Mouse (Mus musculus): ENCODE data around the gene Rnase12. TPM values are rescaled to one million over a fixed set of nuclear protein-coding genes. Genes with fewer than 3 reads are reported as not detected.
A peak's percentile ranks its signal among the peaks of the same experiment; 100 is the strongest.
"Not testable (repeated sequence)": the region's sequence is repeated elsewhere in the genome, so short reads cannot be mapped to it uniquely, and the experiment has no call there.

Gene Rnase12
- total and polyA plus RNA-seq, 3 experiments, result not detected

GRCm38 (mm10) chr14:51017256-51017655 lies 40.2 kb downstream of the Rnase12 start:
- peak; percentile 28 for DNase-seq

GRCm38 (mm10) chr14:51015780-51016179 lies 41.7 kb downstream of the Rnase12 start:
- no peak for DNase-seq

- not testable (repeated sequence) for DNase-seq
Measured at GRCm38 (mm10) chr14:51014724-51015123, 42.7 kb downstream of the Rnase12 start.

- DNase-seq, result peak; percentile 60
Measured at GRCm38 (mm10) chr14:51009572-51009971, 47.9 kb downstream of the Rnase12 start.

- DNase-seq, result no peak
Measured at GRCm38 (mm10) chr14:51008781-51009180, 48.7 kb downstream of the Rnase12 start.

GRCm38 (mm10) chr14:51007914-51008713 lies 49.3 kb downstream of the Rnase12 start:
- peak; percentile 86 for DNase-seq

GRCm38 (mm10) chr14:51007152-51007801 lies 50.2 kb downstream of the Rnase12 start, which contains the start of gene Rnase10:
Gene Rnase10, plus strand, starts transcription at chr14:51007751.
- DNase-seq, result no peak

Other genes with a start within 250 kb of the Rnase12 start
- not detected for gene Ccnb1ip1, start 249.9 kb downstream of the Rnase12 start, total RNA-seq (2021)
- gene Ccnb1ip1, start 249.9 kb downstream of the Rnase12 start, polyA plus RNA-seq (2012; rRNA removed), result not detected in 2 replicates
- 10 to 100 TPM; 22.3 to 26.0 TPM for gene Parp2, start 249.8 kb downstream of the Rnase12 start, total RNA-seq (2021)
- gene Parp2, start 249.8 kb downstream of the Rnase12 start, polyA plus RNA-seq (2012; rRNA removed), result 3.5 and 4.0 TPM in 2 replicates
- 10 to 100 TPM; 15.5 to 17.5 TPM for gene Tep1, start 187.1 kb downstream of the Rnase12 start, total RNA-seq (2021)
- 16.0 and 18.9 TPM in 2 replicates for gene Tep1, start 187.1 kb downstream of the Rnase12 start, polyA plus RNA-seq (2012; rRNA removed)
- 1 to 10 TPM in 1 of 2 experiments, under 1 TPM in 1; 0.46 to 1.0 TPM for gene Klhl33, start 160.2 kb downstream of the Rnase12 start, total RNA-seq (2021)
- 0.45 and 1.0 TPM in 2 replicates for gene Klhl33, start 160.2 kb downstream of the Rnase12 start, polyA plus RNA-seq (2012; rRNA removed)
- 10 to 100 TPM; 37.7 to 45.0 TPM for gene Osgep, start 132.8 kb downstream of the Rnase12 start, total RNA-seq (2021)
- 149 and 171 TPM in 2 replicates for gene Osgep, start 132.8 kb downstream of the Rnase12 start, polyA plus RNA-seq (2012; rRNA removed)
- 10 to 100 TPM; 54.7 to 80.9 TPM for gene Apex1, start 132.7 kb downstream of the Rnase12 start, total RNA-seq (2021)
- gene Apex1, start 132.7 kb downstream of the Rnase12 start, polyA plus RNA-seq (2012; rRNA removed), result 20.9 and 27.1 TPM in 2 replicates
- 10 to 100 TPM; 56.7 to 69.6 TPM for gene Pip4p1, start 126.8 kb downstream of the Rnase12 start, total RNA-seq (2021)
- 120 and 125 TPM in 2 replicates for gene Pip4p1, start 126.8 kb downstream of the Rnase12 start, polyA plus RNA-seq (2012; rRNA removed)
- gene Pnp, start 126.6 kb downstream of the Rnase12 start, total RNA-seq (2021), result 10 to 100 TPM; 31.2 to 46.1 TPM
- gene Pnp, start 126.6 kb downstream of the Rnase12 start, polyA plus RNA-seq (2012; rRNA removed), result 10.1 and 12.3 TPM in 2 replicates
- gene Gm49342, start 113.1 kb downstream of the Rnase12 start, total RNA-seq (2021), result 10 to 100 TPM; 45.4 to 64.1 TPM
- 2.9 and 4.5 TPM in 2 replicates for gene Gm49342, start 113.1 kb downstream of the Rnase12 start, polyA plus RNA-seq (2012; rRNA removed)
- 1 to 10 TPM; 1.5 to 2.5 TPM for gene Pnp2, start 101.7 kb downstream of the Rnase12 start, total RNA-seq (2021)
- gene Pnp2, start 101.7 kb downstream of the Rnase12 start, polyA plus RNA-seq (2012; rRNA removed), result 0.37 and 0.49 TPM in 2 replicates
- gene Rnase10, start 49.9 kb downstream of the Rnase12 start, total RNA-seq (2021), result under 1 TPM; 0.24 to 0.26 TPM
- not detected in 2 replicates for gene Rnase10, start 49.9 kb downstream of the Rnase12 start, polyA plus RNA-seq (2012; rRNA removed)
- not detected for gene Rnase9, start 15.8 kb downstream of the Rnase12 start, total RNA-seq (2021)
- not detected in 2 replicates for gene Rnase9, start 15.8 kb downstream of the Rnase12 start, polyA plus RNA-seq (2012; rRNA removed)
- gene Rnase11, start 7.5 kb downstream of the Rnase12 start, total RNA-seq (2021), result not detected
- not detected in 2 replicates for gene Rnase11, start 7.5 kb downstream of the Rnase12 start, polyA plus RNA-seq (2012; rRNA removed)
- gene Olfr750, start 16.8 kb upstream of the Rnase12 start, total RNA-seq (2021), result under 1 TPM in 1 of 2 experiments, not detected in 1; 0.06 TPM
- gene Olfr750, start 16.8 kb upstream of the Rnase12 start, polyA plus RNA-seq (2012; rRNA removed), result not detected in 2 replicates
- 10 to 100 TPM; 45.5 to 71.4 TPM for gene Rnase4, start 33.4 kb upstream of the Rnase12 start, total RNA-seq (2021)
- gene Rnase4, start 33.4 kb upstream of the Rnase12 start, polyA plus RNA-seq (2012; rRNA removed), result 33.7 and 34.7 TPM in 2 replicates
- gene Ang, start 33.5 kb upstream of the Rnase12 start, total RNA-seq (2021), result 1 to 10 TPM; 4.4 to 7.7 TPM
- 2.9 and 3.2 TPM in 2 replicates for gene Ang, start 33.5 kb upstream of the Rnase12 start, polyA plus RNA-seq (2012; rRNA removed)
- not detected for gene Eddm3b, start 56.8 kb upstream of the Rnase12 start, total RNA-seq (2021)
- not detected in 2 replicates for gene Eddm3b, start 56.8 kb upstream of the Rnase12 start, polyA plus RNA-seq (2012; rRNA removed)
- gene Rnase6, start 66.2 kb upstream of the Rnase12 start, total RNA-seq (2021), result 1 to 10 TPM; 1.5 to 1.6 TPM
- gene Rnase6, start 66.2 kb upstream of the Rnase12 start, polyA plus RNA-seq (2012; rRNA removed), result 0.89 and 0.92 TPM in 2 replicates
- 1 to 10 TPM in 1 of 2 experiments, not detected in 1; 2.3 TPM for gene Rnase1, start 89.1 kb upstream of the Rnase12 start, total RNA-seq (2021)
- gene Rnase1, start 89.1 kb upstream of the Rnase12 start, polyA plus RNA-seq (2012; rRNA removed), result not detected in 2 replicates
- not detected for gene Rnase2b, start 104.6 kb upstream of the Rnase12 start, total RNA-seq (2021)
- gene Rnase2b, start 104.6 kb upstream of the Rnase12 start, polyA plus RNA-seq (2012; rRNA removed), result not detected in 2 replicates
- not detected for gene Ang2, start 141.5 kb upstream of the Rnase12 start, total RNA-seq (2021)
- not detected in 2 replicates for gene Ang2, start 141.5 kb upstream of the Rnase12 start, polyA plus RNA-seq (2012; rRNA removed)
- gene Ear14, start 145.7 kb upstream of the Rnase12 start, total RNA-seq (2021), result not detected
- not detected in 2 replicates for gene Ear14, start 145.7 kb upstream of the Rnase12 start, polyA plus RNA-seq (2012; rRNA removed)
- 10 to 100 TPM in 1 of 2 experiments, 1 to 10 TPM in 1; 9.5 to 15.7 TPM for gene Rnase2a, start 198.5 kb upstream of the Rnase12 start, total RNA-seq (2021)
- gene Rnase2a, start 198.5 kb upstream of the Rnase12 start, polyA plus RNA-seq (2012; rRNA removed), result not detected in 2 replicates